Mouse (Mus musculus): ENCODE data around the gene Kras. TPM values are rescaled to one million over a fixed set of nuclear protein-coding genes. Genes with fewer than 3 reads are reported as not detected.

Gene Kras
- polyA plus RNA-seq (2012; rRNA removed), result 21.8 and 26.6 TPM in 2 replicates

- peak; percentile 89 for DNase-seq (ENCODE audit: low spot score)
Observed at GRCm38 (mm10) chr6:145250185-145250791, at the start of gene Kras. TSS of gene Kras (minus strand) at chr6:145250239.

GRCm38 (mm10) chr6:145297626-145298025, 47.6 kb upstream of the Kras start:
- DNase-seq (ENCODE audit: low spot score), result no peak

- no peak for DNase-seq (ENCODE audit: low spot score)
Observed at GRCm38 (mm10) chr6:145296979-145297378, 46.9 kb upstream of the Kras start.

- no peak for DNase-seq (ENCODE audit: low spot score)
Observed at GRCm38 (mm10) chr6:145295171-145295570, 45.1 kb upstream of the Kras start.

- no peak for DNase-seq (ENCODE audit: low spot score)
Observed at GRCm38 (mm10) chr6:145293156-145293555, 43.1 kb upstream of the Kras start.

- no peak for DNase-seq (ENCODE audit: low spot score)
Observed at GRCm38 (mm10) chr6:145291383-145292289, 41.6 kb upstream of the Kras start.

GRCm38 (mm10) chr6:145285656-145286055, 35.6 kb upstream of the Kras start:
- no peak for DNase-seq (ENCODE audit: low spot score)

- DNase-seq (ENCODE audit: low spot score), result no peak
Observed at GRCm38 (mm10) chr6:145284286-145284685, 34.2 kb upstream of the Kras start.

GRCm38 (mm10) chr6:145277138-145277763, 27.2 kb upstream of the Kras start:
- no peak for DNase-seq (ENCODE audit: low spot score)

- DNase-seq (ENCODE audit: low spot score), result peak; percentile 24
Observed at GRCm38 (mm10) chr6:145276265-145276780, 26.3 kb upstream of the Kras start.

GRCm38 (mm10) chr6:145275586-145276219, 25.7 kb upstream of the Kras start:
- no peak for DNase-seq (ENCODE audit: low spot score)

- no peak for DNase-seq (ENCODE audit: low spot score)
Observed at GRCm38 (mm10) chr6:145273971-145274620, 24.1 kb upstream of the Kras start.

GRCm38 (mm10) chr6:145272142-145272937, 22.3 kb upstream of the Kras start:
- no peak for DNase-seq (ENCODE audit: low spot score)

- DNase-seq (ENCODE audit: low spot score), result no peak
Observed at GRCm38 (mm10) chr6:145269313-145269845, 19.3 kb upstream of the Kras start.

- no peak for DNase-seq (ENCODE audit: low spot score)
Observed at GRCm38 (mm10) chr6:145267692-145268091, 17.7 kb upstream of the Kras start.

GRCm38 (mm10) chr6:145262314-145262713, 12.3 kb upstream of the Kras start:
- DNase-seq (ENCODE audit: low spot score), result no peak

- DNase-seq (ENCODE audit: low spot score), result no peak
Observed at GRCm38 (mm10) chr6:145256701-145257073, 6.6 kb upstream of the Kras start.

GRCm38 (mm10) chr6:145255952-145256700, 6.1 kb upstream of the Kras start:
- DNase-seq (ENCODE audit: low spot score), result no peak

GRCm38 (mm10) chr6:145250820-145251219, 781 bp upstream of the Kras start:
- no peak for DNase-seq (ENCODE audit: low spot score)
